Comparison of ENCODE assay signal across 10 mouse cellular contexts in genomic region chr13:31207709-31208108, GRCm38 (mm10).
A peak's percentile ranks its signal among the peaks of the same experiment; 100 is the strongest.
DNase-seq lines count a peak whose midpoint lies in the region.
"Had no signal": no experiment of that assay in that cellular context is flagged by ENCODE, and none has a peak within 500 bp of the region (broad histone marks: within the 10 kb centered on the region; RNA-seq: fewer than 3 reads in every experiment).

No protein-coding gene starts in this region.

- 40% methylated on average over 5 of the region's 5 CpGs for WGBS in heart, embryonic 10.5 days

- H3K36me3 ChIP-seq in heart, embryonic 10.5 days: no peaks in the 10 kb centered on the region
- H3K36me3 ChIP-seq: embryonic facial prominence, embryonic 12.5 days had no signal

- no peaks in the 10 kb centered on the region for H3K9me3 ChIP-seq in heart, embryonic 10.5 days
- H3K9me3 ChIP-seq: embryonic facial prominence, embryonic 12.5 days had no signal

- peak; percentile 39 to 75 for DNase-seq in urinary bladder, adult 18-20 months (ENCODE audit: low spot score in 2 of 2)
- no peak for DNase-seq in urinary bladder, adult 2 months (ENCODE audit: low spot score)
- peak; percentile 60 for DNase-seq in embryo, embryonic 10 days (ENCODE audit: low spot score)
- peak; percentile 88 for DNase-seq in heart, embryonic 10.5 days (ENCODE audit: low spot score)
- DNase-seq in left cerebral cortex, postnatal 10 days (ENCODE audit: extremely low spot score in 1 of 2, low spot score in 2 of 2): peak; percentile 8 to 80
- peak; percentile 23 for DNase-seq in retina, embryonic 14.5 days (ENCODE audit: low spot score)
- no peak for DNase-seq in thymus, postnatal 10 days (ENCODE audit: low spot score in 2 of 2)
- no peak for DNase-seq in thymus, postnatal 14 days

- intact Hi-C loops in left cerebral cortex, postnatal 10 days (cut with DNase I): loop anchor here (10.0 kb wide), 1 partner anchor 347 kb away; the partner anchor contains the start of genes A530084C06Rik and Foxq1

- H3K4me3 ChIP-seq in heart, embryonic 10.5 days: no peak overlapping the region
- H3K4me3 ChIP-seq: embryonic facial prominence, embryonic 12.5 days had no signal

- no peak overlapping the region for H3K27ac ChIP-seq in heart, embryonic 10.5 days
- H3K27ac ChIP-seq: embryonic facial prominence, embryonic 12.5 days; macrophage had no signal

- H3K4me1 ChIP-seq in heart, embryonic 10.5 days: 0 out of 2 replicates have a peak, but pooled peaks cover 4% of the 10 kb centered on the region
- H3K4me1 ChIP-seq: embryonic facial prominence, embryonic 12.5 days had no signal

- H3K27me3 ChIP-seq in heart, embryonic 10.5 days (ENCODE audit: insufficient read depth, poor library complexity, severe bottlenecking): peaks cover 27% of the 10 kb centered on the region; the same call in 1 of the 2 replicates

Comparison
In these comparisons a context has a peak if more than half of its experiments do, and no peak if none do; other contexts are left out.
1. DNase-seq: peak in urinary bladder, adult 18-20 months (2 of 2), embryo, embryonic 10 days (single experiment), heart, embryonic 10.5 days (single experiment), left cerebral cortex, postnatal 10 days (2 of 2) and retina, embryonic 14.5 days (single experiment); none in urinary bladder, adult 2 months (single experiment), thymus, postnatal 10 days (0 of 2) and thymus, postnatal 14 days (single experiment).